Mouse (Mus musculus) stomach, embryonic 15.5 days (tissue): ENCODE measurements around the gene Cacna1i. TPM values are rescaled to one million over a fixed set of nuclear protein-coding genes. Genes with fewer than 3 reads are reported as not detected.

ENCODE experiments used
- ATAC-seq: fragments of 200-750 bp; cut with Nextera tagmentation; 2 replicates; pipeline ENCODE4 v1.8.0; 2017; ENCODE audit warnings: low read depth, moderate number of reproducible peaks, moderate TSS enrichment; ENCODE audit not compliant: insufficient read depth, low FRiP score
- H3K27ac ChIP-seq: fragments of 300-500 bp; sonication (generic); 2 replicates; pipeline ENCODE4 v1.5.1; 2015; ENCODE audit warnings: mild to moderate bottlenecking, inconsistent platforms
- H3K27me3 ChIP-seq: fragments of 300-500 bp; sonication (generic); replicated peaks from 2 replicates; pipeline ENCODE4 v1.6.1; 2015; ENCODE audit warnings: inconsistent platforms
- H3K36me3 ChIP-seq: fragments of 300-500 bp; sonication (generic); 2 replicates; pipeline ENCODE4 v1.6.1; 2015; ENCODE audit warnings: inconsistent platforms
- H3K4me1 ChIP-seq: fragments of 300-500 bp; sonication (generic); 2 replicates; pipeline ENCODE4 v1.6.1; 2015; ENCODE audit warnings: inconsistent platforms
- H3K4me2 ChIP-seq: fragments of 300-500 bp; sonication (generic); 2 replicates; pipeline ENCODE4 v1.6.1; 2015; ENCODE audit warnings: mild to moderate bottlenecking, inconsistent platforms
- H3K4me3 ChIP-seq: fragments of 300-500 bp; sonication (generic); replicated peaks from 2 replicates; pipeline ENCODE4 v1.5.1; 2015; ENCODE audit warnings: inconsistent platforms
- H3K9ac ChIP-seq: fragments of 300-500 bp; sonication (generic); 2 replicates; pipeline ENCODE4 v1.6.1; 2015; ENCODE audit warnings: inconsistent platforms
- H3K9me3 ChIP-seq: fragments of 300-500 bp; sonication (generic); 2 replicates; pipeline ENCODE4 v1.6.1; 2016; ENCODE audit warnings: inconsistent platforms
- WGBS: fragments of 180-500 bp; shearing (Covaris S2); methylation state at CpG from one replicate; pipeline ENCODE4 v1.1.7; 2015; 5-methylcytosine and 5-hydroxymethylcytosine counted together
- polyA plus RNA-seq: library from polyadenylated mRNA; unstranded; fragments of >200 nt; fragmentation: Nextera tagmentation; extraction: Ambion mirVana; gene quantifications from 2 replicates; pipeline ENCODE4 v1.2.1, GENCODE M21; 2015

The Cacna1i gene
- polyA plus RNA-seq, 1 experiment from 2014 or later = 0.03 TPM

DNA sequence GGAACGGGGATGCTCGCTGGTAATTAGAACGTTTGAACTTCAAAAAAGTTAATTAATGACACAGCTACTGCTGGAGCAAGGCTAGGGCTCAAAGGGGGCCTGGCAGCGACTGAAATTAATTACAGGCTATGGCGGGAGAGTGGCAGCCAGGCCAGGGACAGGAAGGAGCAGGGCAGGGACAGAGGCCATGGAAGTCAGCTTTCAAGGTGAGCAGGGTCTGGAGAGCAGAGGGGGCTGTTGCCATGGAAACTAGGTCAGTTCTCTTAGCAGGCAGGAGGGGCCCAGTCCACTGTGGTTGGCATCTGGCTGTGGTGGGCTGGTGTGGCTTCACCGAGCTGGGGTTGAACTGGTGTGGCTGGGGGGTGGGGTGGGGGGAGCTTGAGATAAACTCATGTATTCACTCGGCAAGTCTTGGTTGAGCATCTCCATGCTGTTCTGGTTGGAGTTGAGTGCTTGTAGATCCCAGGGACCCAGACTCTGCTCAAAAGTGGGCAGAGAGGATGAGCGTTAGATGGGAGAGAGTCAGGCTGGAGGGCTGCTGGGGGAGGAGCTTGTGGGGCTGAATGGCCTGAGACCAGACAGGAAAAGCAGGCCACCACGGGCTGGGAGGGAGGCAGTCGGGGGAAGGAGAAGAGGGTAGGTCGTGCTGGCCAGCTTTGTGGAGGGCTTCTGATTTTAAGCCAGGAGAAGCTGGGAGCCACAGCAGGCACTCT is 31.7 kb downstream of the Cacna1i start:
- Histone ChIP-seq H3K9ac (no peak overlapping the region), H3K9me3 (no peaks in the 10 kb centered on the region), H3K36me3 (no peaks in the 10 kb centered on the region), H3K4me1 (no peaks in the 10 kb centered on the region), H3K4me2 (no peak overlapping the region), H3K4me3 (no peak overlapping the region), H3K27me3 (no peaks in the 10 kb centered on the region), H3K27ac (no peak overlapping the region)
- WGBS = 14% methylated on average over 11 of the region's 11 CpGs
- no peak for ATAC-seq

- H3K4me2 ChIP-seq = no peak overlapping the region
- H3K27me3 ChIP-seq = no peaks in the 10 kb centered on the region
- no peak overlapping the region for H3K9ac ChIP-seq
- no peak for ATAC-seq
- no peak overlapping the region for H3K27ac ChIP-seq
- no peaks in the 10 kb centered on the region for H3K36me3 ChIP-seq
- no peaks in the 10 kb centered on the region for H3K9me3 ChIP-seq
- H3K4me3 ChIP-seq = no peak overlapping the region
- no peaks in the 10 kb centered on the region for H3K4me1 ChIP-seq
- WGBS = 30% methylated on average over 2 of the region's 2 CpGs
These were observed 32.3 kb downstream of the Cacna1i start for GRCm38 (mm10) chr15:80319315-80319714.

DNA sequence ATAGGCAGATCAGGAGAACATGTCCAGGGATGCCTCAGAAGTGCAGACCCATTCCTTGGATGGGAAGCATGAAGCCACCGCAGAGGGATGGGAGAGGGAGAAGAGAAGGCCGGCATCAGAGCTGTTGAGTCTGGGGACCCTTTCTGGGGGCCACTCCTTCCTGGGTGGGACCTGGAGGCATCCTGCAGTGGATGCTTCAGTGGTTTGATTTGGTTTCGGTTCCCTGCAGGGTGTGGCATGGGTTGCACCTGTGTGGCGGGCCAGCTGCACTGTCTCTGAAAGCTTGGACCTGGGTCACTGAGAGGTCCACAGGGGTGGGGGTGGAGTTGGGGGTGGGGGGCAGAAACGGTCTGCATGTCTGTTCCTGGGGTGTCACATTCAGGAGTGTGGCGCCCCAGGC is 32.9 kb downstream of the Cacna1i start:
- H3K9ac ChIP-seq = no peak overlapping the region
- no peak for ATAC-seq

GRCm38 (mm10) chr15:80325207-80325606 is 38.2 kb downstream of the Cacna1i start:
- 0 out of 2 replicates have a peak, but pooled peaks cover 2% of the 10 kb centered on the region for H3K27me3 ChIP-seq
- no peak overlapping the region for H3K9ac ChIP-seq
- no peaks in the 10 kb centered on the region for H3K36me3 ChIP-seq
- no peaks in the 10 kb centered on the region for H3K9me3 ChIP-seq
- ATAC-seq = no peak
- 64% methylated on average over 2 of the region's 2 CpGs for WGBS
- H3K27ac ChIP-seq = no peak overlapping the region
- no peak overlapping the region for H3K4me2 ChIP-seq
- H3K4me1 ChIP-seq = no peaks in the 10 kb centered on the region
- no peak overlapping the region for H3K4me3 ChIP-seq

More for the DNA sequence above, 32.9 kb downstream of the Cacna1i start:
- 67% methylated on average over 6 of the region's 6 CpGs for WGBS
- Histone ChIP-seq H3K4me2 (no peak overlapping the region), H3K27ac (no peak overlapping the region), H3K9me3 (no peaks in the 10 kb centered on the region), H3K4me1 (no peaks in the 10 kb centered on the region), H3K36me3 (no peaks in the 10 kb centered on the region), H3K27me3 (no peaks in the 10 kb centered on the region), H3K4me3 (no peak overlapping the region)

GRCm38 (mm10) chr15:80325756-80326155 is 38.7 kb downstream of the Cacna1i start:
- 0 out of 2 replicates have a peak, but pooled peaks cover 2% of the 10 kb centered on the region for H3K27me3 ChIP-seq
- no peaks in the 10 kb centered on the region for H3K4me1 ChIP-seq
- H3K36me3 ChIP-seq = no peaks in the 10 kb centered on the region
- no peak overlapping the region for H3K4me2 ChIP-seq
- no peak overlapping the region for H3K27ac ChIP-seq
- ATAC-seq = no peak
- no peaks in the 10 kb centered on the region for H3K9me3 ChIP-seq
- 74% methylated on average over 9 of the region's 9 CpGs for WGBS
- H3K9ac ChIP-seq = no peak overlapping the region
- no peak overlapping the region for H3K4me3 ChIP-seq

DNA sequence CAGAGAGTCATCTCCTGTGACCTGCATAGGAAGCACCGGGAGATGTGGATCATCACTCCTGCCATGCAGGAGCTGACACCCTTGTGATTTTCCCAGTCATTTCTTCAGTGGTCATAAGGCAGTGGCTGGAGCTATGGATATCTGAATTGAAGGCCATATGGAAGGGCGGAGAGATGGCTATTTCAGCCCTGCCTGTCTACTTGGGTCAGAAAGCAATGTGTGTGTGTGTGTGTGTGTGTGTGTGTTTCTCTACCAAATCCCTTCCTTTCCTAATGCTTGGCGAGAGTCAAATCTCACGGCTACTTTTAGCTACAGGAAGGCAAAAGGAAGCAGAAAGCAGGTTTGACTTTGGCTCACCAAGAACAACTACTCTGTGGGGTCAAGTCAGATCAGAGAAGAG is 39.9 kb downstream of the Cacna1i start:
- H3K4me2 ChIP-seq = no peak overlapping the region
- no peak overlapping the region for H3K9ac ChIP-seq
- no peak for ATAC-seq
- 82% methylated on average over 4 of the region's 4 CpGs for WGBS
- H3K9me3 ChIP-seq = no peaks in the 10 kb centered on the region
- no peaks in the 10 kb centered on the region for H3K36me3 ChIP-seq
- 0 out of 2 replicates have a peak, but pooled peaks cover 2% of the 10 kb centered on the region for H3K27me3 ChIP-seq
- no peak overlapping the region for H3K27ac ChIP-seq
- no peak overlapping the region for H3K4me3 ChIP-seq
- H3K4me1 ChIP-seq = no peaks in the 10 kb centered on the region

DNA sequence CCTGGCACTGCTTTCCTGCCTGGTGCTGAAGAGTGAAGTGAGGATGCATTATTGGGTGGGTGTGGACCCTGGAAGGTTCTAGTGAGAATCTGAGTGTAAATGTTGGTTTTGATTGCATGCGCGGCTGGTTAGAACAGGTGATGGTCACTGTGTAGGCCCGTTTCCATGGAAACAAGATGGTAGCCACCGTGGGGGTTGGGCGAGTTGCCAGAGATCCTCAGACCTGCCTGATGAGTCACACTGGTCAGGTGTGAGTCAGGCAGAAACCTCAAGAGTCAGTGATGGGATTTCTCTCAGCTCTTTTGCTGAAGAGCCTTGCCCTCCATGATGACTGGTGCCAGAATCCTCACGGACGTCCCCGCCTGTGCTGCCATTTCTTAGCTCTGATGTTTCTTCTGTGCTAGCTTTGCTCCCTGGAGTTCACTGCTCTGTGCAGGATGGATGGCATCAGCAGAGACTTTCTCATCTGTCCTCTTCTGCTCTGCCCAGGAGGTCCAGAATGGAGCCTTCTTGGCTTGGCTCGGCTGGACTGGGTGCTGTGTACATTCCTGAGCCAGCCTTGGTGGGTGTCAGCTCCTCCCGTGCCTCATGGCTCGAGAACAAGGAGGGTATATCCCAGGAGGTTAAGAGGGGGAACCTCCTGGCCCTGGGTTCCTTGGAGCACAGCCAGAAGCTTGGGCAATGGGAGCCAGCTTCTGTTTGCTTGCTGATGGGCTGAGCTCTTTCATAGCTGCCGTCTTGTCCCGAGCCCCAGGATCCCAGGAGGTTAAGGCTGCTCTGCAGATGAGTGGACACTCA is 40.9 kb downstream of the Cacna1i start:
- H3K4me2 ChIP-seq = no peak overlapping the region
- H3K4me3 ChIP-seq = no peak overlapping the region
- H3K9ac ChIP-seq = no peak overlapping the region
- H3K4me1 ChIP-seq = no peaks in the 10 kb centered on the region
- H3K27me3 ChIP-seq = peaks cover 2% of the 10 kb centered on the region; the same call in 1 of the 2 replicates
- no peak overlapping the region for H3K27ac ChIP-seq
- H3K36me3 ChIP-seq = no peaks in the 10 kb centered on the region
- WGBS = 73% methylated on average over 13 of the region's 13 CpGs
- ATAC-seq = no peak
- no peaks in the 10 kb centered on the region for H3K9me3 ChIP-seq

DNA sequence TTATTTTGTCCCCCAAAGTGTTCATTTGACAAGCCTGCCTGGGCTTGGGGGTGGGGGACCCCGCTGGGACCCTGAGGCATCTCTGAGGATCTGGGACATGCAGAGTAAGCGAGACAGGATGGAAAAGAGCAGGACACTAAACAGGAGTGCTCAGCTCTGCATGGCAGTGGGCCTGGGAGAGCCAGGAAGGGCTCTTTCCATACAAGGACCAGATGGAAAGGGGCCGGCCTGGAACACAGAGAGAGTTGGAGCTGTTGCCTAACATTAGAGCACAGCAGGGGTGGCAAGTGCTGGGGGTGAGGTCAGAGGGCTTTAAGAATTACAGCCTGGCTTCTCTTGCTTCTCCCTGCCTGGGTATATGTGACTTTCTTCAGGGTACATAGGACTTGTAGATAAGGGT is 43.2 kb downstream of the Cacna1i start:
- H3K9me3 ChIP-seq = no peaks in the 10 kb centered on the region
- H3K4me3 ChIP-seq = no peak overlapping the region
- 55% methylated on average over 3 of the region's 3 CpGs for WGBS
- H3K4me1 ChIP-seq = no peaks in the 10 kb centered on the region
- no peak for ATAC-seq
- no peaks in the 10 kb centered on the region for H3K36me3 ChIP-seq
- peaks cover 2% of the 10 kb centered on the region; the same call in 1 of the 2 replicates for H3K27me3 ChIP-seq
- H3K27ac ChIP-seq = no peak overlapping the region
- no peak overlapping the region for H3K9ac ChIP-seq
- no peak overlapping the region for H3K4me2 ChIP-seq

- H3K4me3 ChIP-seq = no peak overlapping the region
- no peak overlapping the region for H3K9ac ChIP-seq
- H3K4me2 ChIP-seq = no peak overlapping the region
- H3K36me3 ChIP-seq = no peaks in the 10 kb centered on the region
- ATAC-seq = no peak
- H3K27me3 ChIP-seq = no peaks in the 10 kb centered on the region; the same call in 1 of the 2 replicates
- no peaks in the 10 kb centered on the region for H3K4me1 ChIP-seq
- WGBS = 83% methylated on average over 9 of the region's 10 CpGs
- H3K27ac ChIP-seq = no peak overlapping the region
- no peaks in the 10 kb centered on the region for H3K9me3 ChIP-seq
These were observed 47.7 kb downstream of the Cacna1i start for GRCm38 (mm10) chr15:80334766-80335165.

DNA sequence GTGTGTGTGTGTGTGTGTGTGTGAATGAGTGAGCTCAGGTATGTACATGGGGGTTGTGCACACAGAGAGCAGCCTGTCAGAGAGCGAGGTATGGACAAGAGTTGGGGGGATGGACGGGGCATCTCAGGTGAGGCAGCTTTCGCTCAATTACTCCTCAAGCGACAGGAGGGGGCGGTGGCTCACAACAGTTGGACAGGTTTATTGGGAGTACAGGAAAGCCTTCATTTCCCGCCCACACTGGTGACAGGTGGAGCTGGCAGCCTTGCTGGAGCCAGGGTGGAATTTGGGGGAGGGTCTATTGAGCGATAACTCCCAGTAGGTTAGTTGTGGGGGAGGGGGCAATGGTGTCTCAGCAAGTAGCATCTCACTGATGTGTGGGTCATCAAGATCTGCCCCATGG is 48.2 kb downstream of the Cacna1i start:
- Histone ChIP-seq H3K27me3 (no peaks in the 10 kb centered on the region; the same call in 1 of the 2 replicates), H3K36me3 (no peaks in the 10 kb centered on the region), H3K4me2 (no peak overlapping the region), H3K9ac (no peak overlapping the region), H3K9me3 (no peaks in the 10 kb centered on the region), H3K4me3 (no peak overlapping the region), H3K27ac (no peak overlapping the region), H3K4me1 (no peaks in the 10 kb centered on the region)
- WGBS = 44% methylated on average over 7 of the region's 7 CpGs
- ATAC-seq = no peak

GRCm38 (mm10) chr15:80340348-80340747 is 53.3 kb downstream of the Cacna1i start:
- no peak overlapping the region for H3K27ac ChIP-seq
- H3K36me3 ChIP-seq = no peaks in the 10 kb centered on the region
- ATAC-seq = no peak
- WGBS = 70% methylated on average over 2 of the region's 2 CpGs
- no peaks in the 10 kb centered on the region for H3K27me3 ChIP-seq
- H3K9me3 ChIP-seq = no peaks in the 10 kb centered on the region
- no peaks in the 10 kb centered on the region for H3K4me1 ChIP-seq
- H3K4me2 ChIP-seq = no peak overlapping the region
- no peak overlapping the region for H3K9ac ChIP-seq
- no peak overlapping the region for H3K4me3 ChIP-seq

DNA sequence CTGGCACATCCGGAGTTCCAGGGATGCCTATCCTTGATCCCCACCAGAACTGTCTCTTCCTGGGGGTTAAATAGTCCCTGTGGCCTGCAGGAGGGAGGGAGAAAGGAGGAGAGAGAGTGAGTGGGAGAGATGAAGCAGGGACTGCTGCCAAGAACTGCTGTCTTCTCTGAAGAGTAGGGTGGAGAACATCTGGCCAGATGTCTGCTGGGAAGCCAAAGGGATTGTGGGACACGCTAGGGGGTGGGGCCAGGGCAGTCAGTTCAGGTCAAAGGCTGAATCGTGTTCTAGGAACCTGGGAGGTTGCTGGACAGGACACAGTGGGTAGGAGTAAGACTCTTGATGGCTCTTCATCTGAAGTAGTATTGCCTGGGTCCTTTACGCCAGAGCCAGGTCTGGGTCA is 55.4 kb downstream of the Cacna1i start:
- Histone ChIP-seq H3K36me3 (no peaks in the 10 kb centered on the region), H3K4me1 (no peaks in the 10 kb centered on the region), H3K4me2 (no peak overlapping the region), H3K9me3 (no peaks in the 10 kb centered on the region), H3K27me3 (no peaks in the 10 kb centered on the region), H3K4me3 (no peak overlapping the region), H3K27ac (no peak overlapping the region), H3K9ac (no peak overlapping the region)
- WGBS = 68% methylated on average over 4 of the region's 4 CpGs
- ATAC-seq = no peak
